In the genomic region with DNA sequence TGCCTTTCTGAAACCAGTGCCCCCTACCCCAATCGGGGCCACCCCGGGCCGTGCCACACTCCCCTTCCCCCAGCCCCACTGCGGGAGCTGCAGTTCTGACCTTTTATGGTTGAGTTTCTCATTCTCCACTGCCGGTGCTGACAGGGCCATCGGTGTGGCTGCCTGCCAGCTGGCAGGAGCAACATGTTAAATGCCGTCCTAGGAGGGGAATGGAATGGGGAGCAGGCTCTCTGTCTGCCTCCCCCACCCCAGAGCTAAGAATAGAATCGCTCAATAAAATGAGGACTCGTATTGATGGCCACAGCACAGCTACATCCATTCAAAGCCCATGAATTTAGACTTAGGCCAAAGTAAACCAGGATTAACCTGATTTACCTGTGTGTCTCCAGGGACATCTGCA, we compare ENCODE assay signal across 10 mouse cellular contexts.
A peak's percentile ranks its signal among the peaks of the same experiment; 100 is the strongest.
DNase-seq lines count a peak whose midpoint lies in the region; ATAC-seq and TF ChIP-seq lines count a peak whose summit lies in the region.
"Had no signal": no experiment of that assay in that cellular context is flagged by ENCODE, and none has a peak within 500 bp of the region (broad histone marks: within the 10 kb centered on the region; RNA-seq: fewer than 3 reads in every experiment).

No protein-coding gene starts in this region.

- no peaks in the 10 kb centered on the region for H3K9me3 ChIP-seq in midbrain, embryonic 13.5 days
- no peaks in the 10 kb centered on the region for H3K9me3 ChIP-seq in midbrain, embryonic 11.5 days (ENCODE audit: control insufficient read depth, low read length)
- H3K9me3 ChIP-seq in forebrain, postnatal 0 days (ENCODE audit: low read length) = no peaks in the 10 kb centered on the region
- 0 out of 2 replicates have a peak, but pooled peaks cover 4% of the 10 kb centered on the region for H3K9me3 ChIP-seq in hindbrain, embryonic 13.5 days
- H3K9me3 ChIP-seq in limb, embryonic 15.5 days = no peaks in the 10 kb centered on the region
- H3K9me3 ChIP-seq: G1E; hindbrain, embryonic 15.5 days had no signal

- no peak for DNase-seq in midbrain, embryonic 11.5 days (ENCODE audit: low spot score, missing footprints)
- DNase-seq in forebrain, postnatal 0 days = peak; percentile 41
- peak; percentile 38 for DNase-seq in retina, postnatal 7 days (ENCODE audit: low read depth, low spot score)
- DNase-seq in layer of hippocampus, postnatal 14 days (ENCODE audit: low spot score in 2 of 2) = no peak

- H3K27ac ChIP-seq in midbrain, embryonic 13.5 days = no peak overlapping the region
- no peak overlapping the region for H3K27ac ChIP-seq in midbrain, embryonic 11.5 days (ENCODE audit: low read depth, low read length)
- no peak overlapping the region for H3K27ac ChIP-seq in forebrain, postnatal 0 days (ENCODE audit: low read depth, low read length)
- H3K27ac ChIP-seq in hindbrain, embryonic 13.5 days = no peak overlapping the region
- peak overlapping the region; percentile 72 for H3K27ac ChIP-seq in limb, embryonic 15.5 days
- H3K27ac ChIP-seq: hindbrain, embryonic 15.5 days had no signal

- H3K9ac ChIP-seq in midbrain, embryonic 13.5 days (replicated peaks) = no peak overlapping the region
- no peak overlapping the region for H3K9ac ChIP-seq in midbrain, embryonic 11.5 days (ENCODE audit: low read length)
- H3K9ac ChIP-seq in forebrain, postnatal 0 days = no peak overlapping the region
- H3K9ac ChIP-seq in hindbrain, embryonic 13.5 days = no peak overlapping the region
- H3K9ac ChIP-seq in limb, embryonic 15.5 days = no peak overlapping the region
- H3K9ac ChIP-seq: hindbrain, embryonic 15.5 days had no signal

- 45% methylated on average over 9 of the region's 9 CpGs for WGBS in midbrain, embryonic 13.5 days
- WGBS in midbrain, embryonic 11.5 days = 70% methylated on average over 9 of the region's 9 CpGs
- 20% methylated on average over 9 of the region's 9 CpGs for WGBS in forebrain, postnatal 0 days
- 26% methylated on average over 9 of the region's 9 CpGs for WGBS in hindbrain, embryonic 13.5 days
- WGBS in limb, embryonic 15.5 days = 5% methylated on average over 9 of the region's 9 CpGs

- no peak for TF ChIP-seq CTCF in forebrain, postnatal 0 days (IDR thresholded peaks at IDR 0.05; ENCODE audit: low read depth)

- H3K4me2 ChIP-seq in midbrain, embryonic 13.5 days (replicated peaks) = no peak overlapping the region
- no peak overlapping the region for H3K4me2 ChIP-seq in midbrain, embryonic 11.5 days
- H3K4me2 ChIP-seq in forebrain, postnatal 0 days (ENCODE audit: low read depth) = no peak overlapping the region
- H3K4me2 ChIP-seq in hindbrain, embryonic 13.5 days = no peak overlapping the region
- 0 out of 2 replicates have a peak overlapping the region, but pooled peaks have one; percentile 2 for H3K4me2 ChIP-seq in limb, embryonic 15.5 days
- H3K4me2 ChIP-seq: hindbrain, embryonic 15.5 days had no signal

- no peaks in the 10 kb centered on the region for H3K27me3 ChIP-seq in midbrain, embryonic 13.5 days
- no peaks in the 10 kb centered on the region for H3K27me3 ChIP-seq in midbrain, embryonic 11.5 days (ENCODE audit: control insufficient read depth, insufficient read depth, low read length)
- H3K27me3 ChIP-seq in forebrain, postnatal 0 days (ENCODE audit: insufficient read depth, low read length) = no peaks in the 10 kb centered on the region
- H3K27me3 ChIP-seq in hindbrain, embryonic 13.5 days = no peaks in the 10 kb centered on the region
- H3K27me3 ChIP-seq in limb, embryonic 15.5 days = no peaks in the 10 kb centered on the region
- H3K27me3 ChIP-seq: hindbrain, embryonic 15.5 days had no signal

- H3K36me3 ChIP-seq in midbrain, embryonic 13.5 days = no peaks in the 10 kb centered on the region; the same call in 1 of the 2 replicates
- peaks cover 2% of the 10 kb centered on the region; the same call in 1 of the 2 replicates for H3K36me3 ChIP-seq in midbrain, embryonic 11.5 days (ENCODE audit: control insufficient read depth, insufficient read depth, low read length)
- no peaks in the 10 kb centered on the region for H3K36me3 ChIP-seq in forebrain, postnatal 0 days (ENCODE audit: insufficient read depth)
- H3K36me3 ChIP-seq in hindbrain, embryonic 13.5 days = no peaks in the 10 kb centered on the region
- peaks cover 3% of the 10 kb centered on the region; the same call in 1 of the 2 replicates for H3K36me3 ChIP-seq in limb, embryonic 15.5 days
- H3K36me3 ChIP-seq: G1E; hindbrain, embryonic 15.5 days had no signal

- H3K4me1 ChIP-seq in midbrain, embryonic 13.5 days (replicated peaks) = peaks cover 15% of the 10 kb centered on the region
- 0 out of 2 replicates have a peak, but pooled peaks cover 2% of the 10 kb centered on the region for H3K4me1 ChIP-seq in midbrain, embryonic 11.5 days (ENCODE audit: control insufficient read depth, insufficient read depth, low read length)
- H3K4me1 ChIP-seq in forebrain, postnatal 0 days (ENCODE audit: insufficient read depth) = peaks cover 5% of the 10 kb centered on the region; the same call in 1 of the 2 replicates
- H3K4me1 ChIP-seq in hindbrain, embryonic 13.5 days (replicated peaks) = peaks cover 17% of the 10 kb centered on the region
- H3K4me1 ChIP-seq in limb, embryonic 15.5 days = peaks cover 59% of the 10 kb centered on the region

- no peak overlapping the region for H3K4me3 ChIP-seq in midbrain, embryonic 13.5 days (replicated peaks)
- H3K4me3 ChIP-seq in midbrain, embryonic 11.5 days (ENCODE audit: low read depth, low read length) = no peak overlapping the region
- no peak overlapping the region for H3K4me3 ChIP-seq in forebrain, postnatal 0 days (ENCODE audit: low read depth, low read length)
- H3K4me3 ChIP-seq in hindbrain, embryonic 13.5 days = no peak overlapping the region
- no peak overlapping the region for H3K4me3 ChIP-seq in limb, embryonic 15.5 days
- H3K4me3 ChIP-seq: hindbrain, embryonic 15.5 days had no signal

- ATAC-seq in midbrain, embryonic 13.5 days = 0 out of 2 replicates have a peak, but pooled peaks have one; percentile 34
- ATAC-seq in midbrain, embryonic 11.5 days (ENCODE audit: low FRiP score) = no peak
- peak; percentile 32 for ATAC-seq in forebrain, postnatal 0 days
- ATAC-seq in hindbrain, embryonic 13.5 days (ENCODE audit: low FRiP score) = peak; percentile 17; the same call in 1 of the 2 replicates
- ATAC-seq in limb, embryonic 15.5 days (ENCODE audit: insufficient number of reproducible peaks, low FRiP score, low TSS enrichment, low read depth) = 0 out of 2 replicates have a peak, but pooled peaks have one; percentile 45
- ATAC-seq in erythroid progenitor cell, adult 5-6 weeks (replicated peaks; ENCODE audit: low FRiP score, poor library complexity, severe bottlenecking) = no peak

Comparison
In these comparisons a context has a peak if more than half of its experiments do, and no peak if none do; other contexts are left out.
1. ATAC-seq: peak in midbrain, embryonic 13.5 days (single experiment), forebrain, postnatal 0 days (single experiment), hindbrain, embryonic 13.5 days (single experiment) and limb, embryonic 15.5 days (single experiment); none in midbrain, embryonic 11.5 days (single experiment) and erythroid progenitor cell, adult 5-6 weeks (single experiment).
2. DNase-seq: peak in forebrain, postnatal 0 days (single experiment) and retina, postnatal 7 days (single experiment); none in midbrain, embryonic 11.5 days (single experiment) and layer of hippocampus, postnatal 14 days (0 of 2).